Mouse (Mus musculus) urinary bladder, postnatal 36 days (tissue): ENCODE measurements around the gene Ugdh.
A peak's percentile ranks its signal among the peaks of the same experiment; 100 is the strongest.

Experiments used
- DNase-seq, 2 experiments: peaks; one replicate each; pipeline ENCODE4 v3.0.0; 2022; ENCODE audit warnings: low spot score in 2 of 2, mixed read lengths in 1 of 2

Ugdh gene

GRCm38 (mm10) chr5:65429441-65429840 is 6.3 kb downstream of the Ugdh start:
- DNase-seq, result no peak

GRCm38 (mm10) chr5:65428321-65428720 is 7.4 kb downstream of the Ugdh start:
- peak; percentile 46 to 55 for DNase-seq

- no peak for DNase-seq
These were observed 10.5 kb downstream of the Ugdh start for GRCm38 (mm10) chr5:65425251-65425650.

- DNase-seq, result peak in 1 of 2 experiments; percentile 42
These were observed 11.5 kb downstream of the Ugdh start for GRCm38 (mm10) chr5:65424215-65424614.

- DNase-seq, result no peak
These were observed 12.9 kb downstream of the Ugdh start for GRCm38 (mm10) chr5:65422803-65423202.

- DNase-seq, result no peak
These were observed 14.9 kb downstream of the Ugdh start for GRCm38 (mm10) chr5:65420822-65421221.

DNA sequence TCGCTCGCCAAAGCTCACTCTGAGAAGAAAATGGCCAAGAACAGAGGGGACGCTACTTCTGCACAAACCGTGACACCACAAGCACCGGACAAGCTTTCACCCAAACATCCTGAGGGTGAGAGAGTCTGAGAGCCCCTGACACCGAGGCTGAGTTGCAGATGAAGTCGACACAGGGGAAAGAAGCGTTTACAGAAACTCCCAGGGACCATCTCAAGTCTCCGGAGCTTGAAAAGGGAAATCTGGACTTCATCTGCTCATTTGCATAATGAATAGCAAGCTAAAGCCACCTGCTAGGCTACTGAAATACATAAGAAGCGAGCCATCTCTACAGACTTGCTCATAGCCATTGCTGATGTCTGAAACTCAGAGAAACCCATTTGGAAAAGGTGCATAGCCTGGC is 16.6 kb downstream of the Ugdh start:
- no peak for DNase-seq

GRCm38 (mm10) chr5:65415653-65416458 is 19.9 kb downstream of the Ugdh start:
- peak; percentile 62 to 70 for DNase-seq

- no peak for DNase-seq
These were observed 27.8 kb downstream of the Ugdh start for GRCm38 (mm10) chr5:65407989-65408388.

- peak; percentile 82 to 86 for DNase-seq
These were observed 34.3 kb downstream of the Ugdh start for GRCm38 (mm10) chr5:65401251-65401994.

GRCm38 (mm10) chr5:65394425-65394824 is 41.3 kb downstream of the Ugdh start:
- DNase-seq, result no peak

DNA sequence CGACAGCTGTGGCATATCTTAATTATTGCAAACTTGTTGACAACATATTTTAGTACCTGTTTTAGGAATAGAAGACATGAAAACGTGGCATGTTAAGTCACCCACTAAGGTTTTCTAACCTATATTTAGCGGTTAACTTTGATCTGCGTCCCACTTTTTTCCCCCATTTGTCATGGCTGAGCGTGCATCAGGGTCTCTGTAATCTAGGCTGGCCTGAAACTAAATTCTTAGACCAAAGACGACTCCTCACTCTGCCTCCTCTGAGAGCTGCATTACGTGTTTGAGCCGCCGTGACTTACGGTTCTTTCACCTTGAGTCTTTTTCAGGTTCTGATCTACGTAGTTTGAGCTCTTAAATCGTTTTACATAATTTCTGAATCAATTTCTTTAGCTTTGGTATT is 44.0 kb downstream of the Ugdh start:
- no peak for DNase-seq

DNA sequence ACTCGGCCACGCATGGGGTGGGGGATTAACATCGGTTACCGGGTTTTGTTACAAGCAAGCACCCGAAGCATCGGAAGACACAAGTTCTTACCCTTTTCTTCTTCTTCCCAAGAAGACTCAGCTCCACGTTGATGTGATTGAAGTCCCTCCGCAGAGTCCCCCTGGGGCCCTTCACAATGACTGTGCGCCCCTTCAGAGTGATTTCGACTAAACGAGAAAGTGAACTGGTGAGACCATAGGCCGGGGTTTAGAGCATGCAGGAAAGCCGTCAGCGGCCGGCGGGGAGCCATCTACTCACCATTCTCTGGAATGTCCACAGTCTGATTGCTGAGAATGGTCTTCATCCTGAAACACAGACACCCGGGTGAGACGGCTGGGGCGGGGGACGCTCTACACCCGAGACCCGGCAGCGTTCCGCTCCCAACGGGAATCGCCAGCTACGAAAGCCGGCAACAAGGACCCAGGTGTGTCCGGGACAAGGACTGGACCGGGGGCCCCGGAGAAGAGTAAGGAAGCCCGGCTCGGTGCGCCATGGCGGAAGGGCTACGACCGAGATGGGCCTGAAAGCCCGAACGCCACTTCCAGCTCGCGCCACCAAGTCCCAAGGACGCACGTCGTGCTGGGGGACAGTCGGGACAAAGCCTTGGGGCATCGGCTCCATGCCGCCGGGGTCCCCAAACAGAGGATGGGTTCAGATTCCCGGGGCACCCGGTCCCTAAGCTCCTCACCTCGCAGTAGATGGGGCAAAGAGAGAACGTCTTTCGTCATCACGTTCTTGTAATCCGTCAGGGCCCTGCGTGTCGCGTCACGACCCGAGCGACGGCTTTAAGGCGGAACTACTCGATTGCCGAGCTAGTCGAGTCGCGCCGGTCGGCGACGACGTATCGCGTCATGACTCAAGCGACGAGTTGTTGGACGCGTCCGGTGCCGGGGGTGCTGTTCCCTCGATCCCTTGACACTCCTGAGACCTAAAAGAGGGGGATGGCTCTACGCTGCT is 44.8 kb downstream of the Ugdh start, which contains the start of the genes Rpl9 and Lias:
Gene Rpl9, minus strand, starts transcription at position 797 of the 997 bp plus-strand sequence.
Gene Lias, plus strand, starts transcription at position 850 of the 997 bp plus-strand sequence.
- peak; percentile 98 for DNase-seq

DNA sequence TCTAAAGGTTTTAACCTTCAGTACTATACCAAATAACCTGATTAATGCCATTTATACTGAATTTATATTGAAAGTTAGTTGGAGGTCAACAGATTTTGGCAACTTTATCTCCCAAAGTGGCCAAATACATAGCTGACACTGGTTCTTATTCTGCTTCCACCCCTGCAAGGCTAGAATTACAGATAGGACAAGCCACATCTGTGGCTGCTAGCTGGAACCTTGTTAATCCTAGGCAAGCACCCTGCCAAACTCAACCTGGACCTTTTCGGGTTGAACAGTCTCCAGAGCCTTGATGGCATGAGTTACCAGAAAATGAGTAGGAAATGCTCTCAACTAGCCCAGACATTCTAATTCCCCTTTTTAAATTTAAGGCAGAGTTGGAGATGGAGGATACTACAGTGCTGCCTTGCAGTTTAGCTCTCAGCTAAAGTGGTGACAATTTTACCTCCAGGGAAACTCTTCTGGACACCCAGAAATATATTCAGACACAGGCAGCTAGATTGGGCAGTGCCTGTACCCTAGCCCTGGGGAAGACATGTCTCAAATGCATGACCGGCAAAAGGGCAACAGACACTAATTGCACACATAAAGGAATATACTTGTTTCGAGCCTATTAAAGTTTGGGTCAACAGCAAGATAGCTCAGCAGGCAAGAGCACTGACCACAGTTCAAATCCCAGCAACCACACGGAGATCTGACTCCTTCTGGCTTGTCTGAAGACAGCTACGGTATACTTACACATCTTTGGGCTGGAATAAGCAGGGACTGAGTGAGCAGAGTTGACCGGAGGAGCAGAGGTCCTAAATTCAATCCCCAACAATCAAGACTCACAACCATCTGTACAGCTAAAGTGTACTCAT is 48.5 kb downstream of the Ugdh start:
- DNase-seq, result no peak

GRCm38 (mm10) chr5:65385704-65386103 is 50.0 kb downstream of the Ugdh start:
- no peak for DNase-seq

DNA sequence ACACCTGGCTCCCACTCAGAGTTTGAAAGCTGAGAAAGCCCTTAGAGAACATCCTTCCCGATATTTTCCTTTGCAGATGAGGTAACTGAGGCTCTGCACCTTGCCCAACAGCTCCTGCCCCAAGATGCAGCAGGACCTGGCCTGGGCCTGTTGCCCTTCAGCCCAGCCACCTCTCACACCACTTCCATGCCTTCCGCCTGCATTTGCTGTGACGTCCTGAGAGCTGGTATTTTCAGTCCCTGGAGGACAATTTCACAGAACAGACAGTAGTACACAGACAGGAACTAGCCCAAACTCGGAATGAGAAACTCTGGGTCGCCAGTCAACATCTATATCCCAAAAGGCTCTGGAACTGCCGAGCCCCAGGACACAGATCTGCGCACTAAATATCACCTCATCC is 61.0 kb downstream of the Ugdh start:
- no peak for DNase-seq

- no peak for DNase-seq
These were observed 64.2 kb downstream of the Ugdh start for GRCm38 (mm10) chr5:65371551-65371950.

DNA sequence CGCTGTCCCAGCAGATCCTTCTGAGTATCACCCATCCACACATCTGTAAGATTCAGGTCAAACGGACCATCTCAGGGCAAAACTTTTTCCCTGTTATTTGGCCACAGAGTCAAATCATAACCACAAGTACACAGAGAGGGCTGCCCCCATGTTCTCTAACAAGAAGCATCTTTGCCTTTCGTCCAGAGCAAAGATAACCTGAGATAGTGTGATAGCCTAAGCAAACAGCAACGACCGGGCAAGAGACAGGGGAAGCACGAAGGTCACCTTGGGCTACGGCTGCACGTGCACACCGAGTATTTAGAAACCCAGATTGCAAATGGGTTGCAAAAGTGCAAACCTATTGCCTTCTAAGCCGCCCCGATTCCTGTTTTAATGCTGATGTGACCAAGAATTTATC is 67.9 kb downstream of the Ugdh start:
- DNase-seq, result no peak
